Mouse (Mus musculus) kidney, postnatal 4 days (tissue): Measurements from ENCODE around the gene Trim14.
A peak's percentile ranks its signal among the peaks of the same experiment; 100 is the strongest.
"Not testable (repeated sequence)": the region's sequence is repeated elsewhere in the genome, so short reads cannot be mapped to it uniquely, and the experiment has no call there.

Experiments
- DNase-seq, 2 experiments: peaks; one replicate each; pipeline ENCODE4 v3.0.0; 2021; ENCODE audit warnings: mixed read lengths in 2 of 2

Trim14 gene

GRCm38 (mm10) chr4:46535840-46536361 lies at the start of gene Trim14:
Trim14 (minus strand) TSS chr4:46536141.
- DNase-seq: peak; percentile 46 to 64

- DNase-seq: no peak
Observed at GRCm38 (mm10) chr4:46585041-46585810, 49.3 kb upstream of the Trim14 start.

GRCm38 (mm10) chr4:46584536-46584935 lies 48.6 kb upstream of the Trim14 start:
- DNase-seq: not testable (repeated sequence)

- DNase-seq: not testable (repeated sequence)
Observed at GRCm38 (mm10) chr4:46584084-46584483, 48.1 kb upstream of the Trim14 start.

GRCm38 (mm10) chr4:46582024-46582423 lies 46.1 kb upstream of the Trim14 start:
- DNase-seq: not testable (repeated sequence)

GRCm38 (mm10) chr4:46581577-46581976 lies 45.6 kb upstream of the Trim14 start:
- not testable (repeated sequence) for DNase-seq

- not testable (repeated sequence) for DNase-seq
Observed at GRCm38 (mm10) chr4:46580799-46581243, 44.9 kb upstream of the Trim14 start.

GRCm38 (mm10) chr4:46578796-46579346 lies 42.9 kb upstream of the Trim14 start:
- DNase-seq: not testable (repeated sequence)

GRCm38 (mm10) chr4:46578228-46578627 lies 42.3 kb upstream of the Trim14 start:
- no peak for DNase-seq

GRCm38 (mm10) chr4:46575509-46576284 lies 39.8 kb upstream of the Trim14 start:
- not testable (repeated sequence) for DNase-seq

GRCm38 (mm10) chr4:46574841-46575240 lies 38.9 kb upstream of the Trim14 start:
- no peak for DNase-seq

GRCm38 (mm10) chr4:46574024-46574753 lies 38.2 kb upstream of the Trim14 start:
- DNase-seq: no peak

GRCm38 (mm10) chr4:46572616-46573015 lies 36.7 kb upstream of the Trim14 start:
- DNase-seq: no peak

GRCm38 (mm10) chr4:46571744-46572143 lies 35.8 kb upstream of the Trim14 start:
- DNase-seq: no peak

GRCm38 (mm10) chr4:46569671-46570070 lies 33.7 kb upstream of the Trim14 start:
- peak in 1 of 2 experiments; percentile 21 for DNase-seq

- no peak for DNase-seq
Observed at GRCm38 (mm10) chr4:46568169-46568568, 32.2 kb upstream of the Trim14 start.

- DNase-seq: no peak
Observed at GRCm38 (mm10) chr4:46566931-46567671, 31.2 kb upstream of the Trim14 start.

GRCm38 (mm10) chr4:46565393-46565955 lies 29.5 kb upstream of the Trim14 start:
- no peak for DNase-seq

GRCm38 (mm10) chr4:46564247-46564646 lies 28.3 kb upstream of the Trim14 start:
- no peak for DNase-seq

GRCm38 (mm10) chr4:46563847-46564246 lies 27.9 kb upstream of the Trim14 start:
- DNase-seq: peak; percentile 46 to 53

GRCm38 (mm10) chr4:46562841-46563240 lies 26.9 kb upstream of the Trim14 start:
- no peak for DNase-seq
